Mouse (Mus musculus) telencephalon, adult 2 months (tissue): ENCODE measurements around the gene Cachd1.

Source experiments
- DNase-seq: peaks from one replicate; pipeline ENCODE4 v3.0.0-alpha.2; 2011; ENCODE audit warnings: low read depth, low spot score

Cachd1 gene

DNA sequence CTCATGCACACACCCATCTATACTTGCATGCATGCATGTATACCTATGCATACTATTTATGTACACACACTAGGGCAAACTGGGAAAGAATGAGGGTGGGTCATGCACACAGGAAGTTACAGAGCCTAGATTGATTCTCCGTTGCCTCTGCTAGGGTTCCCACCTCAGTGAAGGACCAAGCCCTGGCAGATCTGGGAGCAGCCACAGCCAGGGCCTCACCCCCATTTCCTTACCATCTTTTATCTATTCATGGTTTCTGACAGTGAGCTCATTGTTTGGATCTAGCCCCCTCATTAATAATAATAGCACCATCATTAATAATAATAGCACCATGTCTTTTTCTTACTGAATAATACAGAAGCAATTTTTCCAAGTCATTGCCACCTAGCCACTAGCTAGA, 143.9 kb downstream of the Cachd1 start:
- DNase-seq, result no peak

DNA sequence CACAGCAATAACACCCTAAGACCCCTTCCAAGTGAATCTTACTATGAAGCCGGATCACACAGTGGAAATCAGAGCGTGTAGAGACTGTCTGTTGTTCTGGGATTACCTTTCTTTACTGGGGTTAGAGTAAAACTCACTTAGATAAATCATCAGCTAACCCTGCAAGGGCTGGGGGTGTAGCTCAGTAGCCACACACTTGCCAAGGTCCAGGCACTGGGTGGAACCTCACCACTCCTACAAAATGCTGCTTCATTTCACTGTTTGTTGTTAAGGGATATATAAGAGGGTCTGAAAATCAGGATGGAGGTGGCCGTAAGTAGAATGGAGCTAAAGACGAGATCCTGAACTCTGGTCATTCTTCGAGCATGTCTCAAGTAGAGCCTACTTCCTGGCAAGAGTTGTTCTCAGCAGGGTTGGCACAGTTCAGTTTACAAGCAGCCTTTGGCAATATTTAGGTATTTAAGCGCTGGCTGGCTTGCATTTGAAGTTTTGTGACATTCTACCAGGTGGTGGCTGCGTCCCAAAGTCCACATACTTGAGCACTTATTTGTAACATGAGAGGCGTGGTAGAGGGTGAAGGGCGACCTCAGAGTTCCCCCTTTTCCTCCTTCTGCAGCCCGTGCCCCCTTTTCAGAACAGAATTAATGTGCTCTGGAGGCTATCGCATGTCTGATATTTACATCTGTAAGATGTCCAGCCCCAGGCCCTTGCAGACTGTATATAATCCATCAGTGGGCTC, 146.5 kb downstream of the Cachd1 start:
- DNase-seq, result no peak

DNA sequence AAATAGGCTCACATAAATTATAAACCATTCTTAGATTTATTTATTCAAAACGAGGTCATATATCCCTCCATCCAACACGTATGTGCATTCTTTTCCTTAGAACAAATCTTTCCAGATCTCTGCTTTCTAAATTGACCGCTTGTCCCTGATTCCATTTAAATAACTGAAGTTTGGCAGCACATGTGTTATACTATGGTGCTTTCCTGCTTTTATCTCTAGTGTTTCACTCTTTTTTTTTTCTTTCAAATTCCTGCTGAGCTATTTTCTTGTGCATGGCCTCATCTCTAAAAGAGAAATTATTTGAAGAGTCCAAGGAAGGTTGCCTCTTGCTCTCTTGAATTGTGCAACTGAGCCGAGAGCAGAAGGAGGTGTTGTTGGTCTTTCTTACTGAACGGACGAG, 147.1 kb downstream of the Cachd1 start:
- no peak for DNase-seq

DNA sequence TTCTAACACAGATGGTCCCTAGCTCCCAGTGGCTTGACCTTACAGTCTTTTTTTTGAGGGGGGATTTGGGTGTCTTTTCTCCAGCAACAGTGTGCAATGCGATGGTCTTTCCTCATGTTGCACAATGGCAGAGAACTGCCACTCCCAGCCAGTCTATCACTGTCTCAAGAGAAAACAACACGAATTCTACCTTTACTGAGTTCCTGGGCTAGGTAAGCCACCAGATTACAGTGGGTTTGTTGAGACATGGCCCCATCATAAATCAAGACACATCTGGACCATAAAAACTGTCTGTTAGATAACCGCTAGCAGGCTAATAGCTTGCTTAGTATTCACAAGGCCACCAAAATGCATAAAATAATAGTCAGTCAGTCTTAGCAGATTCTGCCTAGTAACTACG, 147.8 kb downstream of the Cachd1 start:
- DNase-seq, result no peak

DNA sequence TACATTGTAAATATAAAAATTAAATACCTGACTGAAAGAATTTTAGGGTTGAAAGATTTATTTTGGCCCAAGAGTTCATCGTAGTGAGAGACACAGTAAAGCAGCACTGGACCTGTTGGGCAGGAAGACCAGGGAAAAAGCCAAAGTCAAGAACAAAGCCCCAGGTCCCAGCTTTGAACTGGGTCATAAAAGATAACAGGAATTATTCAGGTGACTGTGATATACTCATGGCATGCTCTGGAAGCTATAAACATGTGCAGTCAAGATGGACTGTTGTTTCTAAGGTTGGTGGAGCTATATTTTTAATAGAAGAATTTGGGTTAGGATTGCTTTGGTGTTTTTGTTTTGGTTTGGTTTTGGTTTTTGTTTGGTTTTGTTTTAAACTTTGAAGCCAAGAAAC, 148.7 kb downstream of the Cachd1 start:
- no peak for DNase-seq

DNA sequence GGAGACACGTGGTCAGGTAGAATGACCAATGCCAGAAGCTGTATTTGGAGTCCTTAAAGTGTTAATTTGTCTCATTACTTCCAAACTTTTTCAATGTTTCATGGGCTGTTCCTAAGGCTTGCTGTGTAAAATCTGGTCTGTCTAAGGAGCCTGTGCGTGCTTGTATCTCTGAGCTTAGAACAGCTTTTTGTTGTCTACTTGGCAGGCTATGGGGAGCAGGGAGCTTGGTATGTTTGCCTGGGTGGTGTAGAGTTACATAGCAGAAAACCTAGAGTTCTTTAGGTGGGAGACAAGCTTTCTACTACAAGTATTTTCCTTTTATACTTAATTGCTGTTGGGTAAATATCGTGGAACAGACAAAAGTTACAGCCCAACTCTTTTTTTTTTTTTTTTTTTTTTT, 150.1 kb downstream of the Cachd1 start:
- DNase-seq, result no peak

DNA sequence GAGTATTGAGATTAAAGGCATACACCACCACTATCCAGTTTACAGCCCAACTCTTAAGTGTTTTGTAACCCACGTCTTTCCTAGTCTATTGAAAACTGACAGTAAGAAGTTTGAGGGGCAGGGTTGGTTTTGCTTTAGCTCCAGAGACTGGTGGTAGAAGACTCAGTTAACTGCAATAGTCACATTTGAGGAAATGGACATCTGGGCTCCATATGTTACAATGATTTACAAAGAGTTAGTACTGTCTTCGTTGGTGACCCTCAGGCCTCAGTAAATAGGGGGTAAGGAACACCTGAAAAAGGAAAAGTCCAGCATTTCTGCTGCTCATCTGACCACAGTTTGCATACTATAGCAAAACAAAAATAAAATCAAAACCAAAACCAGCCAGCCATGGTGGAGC, 150.6 kb downstream of the Cachd1 start:
- no peak for DNase-seq

DNA sequence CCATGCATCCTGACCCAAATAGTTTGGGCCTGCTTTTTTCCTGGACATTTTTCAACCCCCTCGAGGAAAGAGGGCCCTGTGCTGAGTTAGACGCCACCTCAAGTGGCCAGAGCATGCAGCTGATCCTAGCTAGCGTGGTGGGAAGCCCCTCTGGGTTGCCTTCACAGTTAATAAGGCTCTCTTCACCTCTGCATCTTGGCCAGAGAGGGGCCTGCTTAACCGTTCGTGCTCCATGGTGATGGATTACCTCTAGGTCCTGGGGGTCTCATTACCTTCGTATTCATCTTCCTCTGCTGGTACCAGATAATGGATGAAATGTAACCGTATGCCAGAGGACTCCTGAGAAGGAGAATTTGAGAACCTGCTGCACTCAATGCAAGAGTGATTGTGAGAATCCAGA, 167.2 kb downstream of the Cachd1 start:
- DNase-seq, result no peak

DNA sequence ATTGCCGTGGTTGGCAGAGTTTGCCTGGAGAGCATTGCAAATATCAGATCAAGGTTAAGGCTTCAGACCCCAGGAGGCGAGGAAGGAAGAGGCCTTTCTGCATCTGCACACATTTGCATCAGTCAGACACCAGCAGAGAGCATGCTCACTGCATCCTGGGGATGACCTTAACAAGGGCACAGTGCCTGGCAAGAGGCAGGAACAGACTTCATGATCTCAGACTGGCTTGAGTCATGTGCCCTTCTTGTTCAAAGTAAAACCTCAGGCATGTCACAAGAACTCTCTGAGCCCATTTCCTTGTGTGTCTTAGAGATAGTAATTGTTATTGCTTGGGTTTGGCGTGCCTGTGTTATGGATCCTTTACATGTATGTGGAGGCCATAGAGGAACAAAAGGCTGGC, 167.8 kb downstream of the Cachd1 start:
- DNase-seq, result no peak

DNA sequence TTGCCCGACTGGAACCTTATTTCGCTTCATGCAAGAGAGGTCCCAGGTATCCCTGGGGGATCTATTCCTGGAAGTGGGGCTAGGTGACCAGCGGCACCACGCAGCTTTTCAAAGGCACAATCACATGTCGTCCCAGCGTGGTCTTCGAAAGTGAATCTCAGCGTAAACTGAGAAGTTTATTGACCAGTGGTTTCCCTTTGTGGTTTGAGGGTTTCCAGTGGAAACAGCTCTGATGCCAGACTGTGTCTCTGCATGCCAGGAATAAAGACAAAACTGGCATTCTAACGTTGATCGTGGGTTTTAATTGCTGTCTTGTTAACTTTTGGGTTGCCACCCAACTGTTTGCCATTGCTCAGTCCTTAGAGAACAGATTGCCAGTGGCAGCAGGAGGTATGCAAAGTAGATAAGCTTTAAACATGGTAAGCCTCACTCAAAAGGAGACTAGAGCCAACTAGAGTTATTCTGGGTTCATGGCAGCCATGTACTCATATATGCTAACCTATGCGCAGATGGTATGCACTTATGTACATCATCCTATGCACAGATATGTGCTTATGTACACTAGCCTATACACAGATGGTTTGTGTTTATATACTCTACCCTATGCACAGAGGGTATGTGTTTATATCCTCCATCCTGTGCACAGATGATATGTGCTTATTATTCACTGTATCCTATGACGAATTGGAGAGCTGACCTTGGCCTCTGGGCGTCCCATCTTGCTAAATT, 168.9 kb downstream of the Cachd1 start:
- peak; percentile 34 for DNase-seq

DNA sequence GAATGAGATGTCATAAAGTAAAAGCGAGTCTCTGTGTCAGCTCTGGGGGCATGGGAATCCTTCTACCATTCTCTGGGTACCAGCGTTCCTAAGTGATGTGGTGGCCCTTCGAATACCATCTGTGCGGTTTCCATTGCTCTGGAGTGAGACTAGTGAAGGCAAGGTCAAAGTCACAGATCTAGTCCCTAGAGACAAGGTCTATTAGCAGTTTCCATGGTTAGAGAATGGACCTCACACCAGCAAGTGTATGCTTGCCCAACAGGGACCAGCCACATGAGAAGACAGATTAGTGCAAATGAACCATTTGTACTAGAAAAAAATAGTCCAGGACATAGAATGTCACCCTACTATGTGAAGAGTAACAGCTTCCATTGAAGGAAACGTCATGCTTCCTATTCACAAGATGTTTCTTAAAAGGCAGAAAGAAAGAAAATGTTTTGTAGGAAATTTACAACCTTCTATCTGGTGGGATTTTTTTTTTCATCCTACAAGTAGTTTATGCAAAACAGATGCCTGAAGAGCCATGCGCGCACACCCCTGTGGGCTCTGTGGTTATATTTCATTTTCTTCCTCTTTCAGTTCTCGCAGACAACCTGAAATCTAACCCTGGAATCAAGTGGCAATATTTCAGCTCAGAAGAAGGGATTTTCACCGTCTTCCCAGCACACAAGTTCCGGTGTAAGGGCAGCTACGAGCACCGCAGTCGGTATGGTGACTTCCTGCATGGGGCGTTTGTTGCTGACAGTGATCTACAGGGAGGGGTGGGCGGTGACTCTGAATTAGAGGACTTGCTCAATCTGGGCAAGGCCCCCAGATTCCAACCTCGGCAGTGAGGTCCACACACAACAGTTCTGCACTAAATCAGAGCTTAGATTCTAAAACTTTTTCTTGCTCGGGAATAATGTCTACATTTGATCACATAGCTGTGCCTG, 172.3 kb downstream of the Cachd1 start:
- DNase-seq, result no peak

DNA sequence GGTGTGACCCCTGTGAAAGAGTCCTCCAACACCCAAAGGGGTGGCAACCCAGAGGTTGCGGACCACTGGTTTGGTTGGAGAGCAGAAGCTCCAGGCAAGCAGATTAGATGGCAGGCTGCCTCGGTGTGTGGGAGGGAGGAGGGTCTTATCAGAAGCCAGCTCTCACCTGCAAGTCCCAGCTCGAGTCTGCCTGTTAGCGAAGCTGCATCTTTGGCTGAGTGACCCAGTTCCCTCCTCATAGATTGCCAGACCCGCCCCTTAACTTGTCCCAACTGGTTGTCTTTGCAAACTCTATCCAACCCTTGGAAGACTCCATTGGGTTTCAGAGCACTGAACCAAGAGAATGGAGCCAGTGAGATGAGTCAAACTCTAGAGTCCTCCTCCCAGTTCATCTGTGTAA, 173.8 kb downstream of the Cachd1 start:
- DNase-seq, result no peak

DNA sequence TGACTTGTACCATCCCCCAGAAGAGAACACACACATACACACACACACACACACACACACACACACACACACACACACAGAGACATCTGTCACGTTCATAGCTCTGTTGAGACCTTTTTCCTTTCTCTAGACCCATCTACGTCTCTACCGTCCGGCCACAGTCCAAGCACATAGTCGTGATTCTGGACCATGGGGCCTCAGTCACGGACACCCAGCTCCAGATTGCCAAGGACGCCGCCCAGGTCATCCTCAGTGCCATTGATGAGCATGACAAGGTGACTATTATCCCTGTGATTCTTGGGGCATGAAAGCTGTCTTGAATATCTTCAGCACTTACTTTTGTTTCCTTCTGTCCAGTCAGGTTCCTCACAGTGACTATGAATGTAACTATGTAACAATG, 175.4 kb downstream of the Cachd1 start:
- DNase-seq, result no peak

DNA sequence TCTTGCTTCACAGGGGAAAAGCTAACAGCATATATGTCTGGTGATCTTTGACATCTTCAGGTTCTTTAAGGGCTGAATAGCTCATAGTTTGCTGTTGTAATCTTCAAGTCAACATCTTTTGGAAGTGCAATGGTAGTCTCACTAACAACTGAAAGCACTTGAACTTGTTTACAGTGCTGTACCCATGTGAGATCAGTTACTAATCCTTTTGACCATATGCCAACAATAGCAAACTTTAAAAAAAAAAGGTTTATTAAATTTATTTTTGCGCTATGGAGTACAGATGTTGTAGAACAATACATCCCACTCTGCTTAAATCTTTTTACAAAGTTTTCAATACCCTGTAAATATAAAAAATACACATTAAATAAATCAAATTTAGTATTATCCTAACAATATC, 186.9 kb downstream of the Cachd1 start:
- DNase-seq, result no peak

DNA sequence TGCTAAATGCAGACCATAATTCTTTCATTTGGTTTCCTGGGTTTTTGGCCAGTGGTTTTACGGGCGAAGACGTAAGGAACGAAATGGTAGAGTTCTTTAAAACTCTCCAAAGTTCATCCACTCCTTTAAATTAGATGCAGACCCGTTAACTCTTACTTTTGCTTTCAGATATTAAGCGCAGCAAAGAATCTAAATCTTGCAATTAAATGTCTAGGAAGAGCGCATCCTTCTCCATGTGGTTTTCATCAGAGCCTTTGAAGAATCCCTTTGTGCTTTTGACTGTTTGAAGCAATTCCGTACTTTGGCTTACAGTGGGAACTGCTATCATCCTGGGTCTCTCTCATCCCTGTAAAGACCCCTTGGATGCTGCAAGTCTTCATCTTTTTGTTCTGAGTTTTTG, 187.3 kb downstream of the Cachd1 start:
- no peak for DNase-seq

DNA sequence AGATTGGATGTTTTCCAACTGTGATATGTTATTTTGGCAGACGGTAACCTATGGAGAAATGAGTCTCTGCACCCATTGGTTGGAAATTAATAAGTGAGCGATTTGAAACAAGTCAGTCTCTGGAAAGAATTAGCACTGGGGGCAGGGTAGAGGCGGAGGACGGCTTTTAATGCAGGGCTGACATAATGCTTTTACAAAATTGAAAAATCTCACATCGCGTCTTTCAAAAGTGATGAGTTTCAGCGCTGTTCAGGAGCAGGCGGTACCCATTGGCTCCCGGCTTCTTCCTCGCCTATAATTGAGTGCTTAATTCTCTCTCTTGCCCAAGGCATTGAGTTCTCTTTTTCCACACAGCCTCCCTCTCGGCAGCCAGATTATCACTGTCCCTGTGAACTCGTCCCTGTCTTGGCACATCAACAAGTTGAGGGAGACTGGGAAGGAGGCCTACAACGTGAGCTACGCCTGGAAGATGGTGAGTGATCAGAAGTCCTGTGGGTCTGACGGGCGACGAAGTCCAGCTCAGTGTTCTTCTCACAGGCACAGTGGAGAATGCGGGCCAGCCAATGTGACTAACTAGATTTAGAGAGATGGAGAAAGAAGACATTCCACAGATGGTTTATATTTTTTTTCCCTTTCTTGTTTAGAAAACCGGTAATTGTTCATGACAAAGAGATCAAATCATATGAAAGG, 191.4 kb downstream of the Cachd1 start:
- DNase-seq, result no peak

DNA sequence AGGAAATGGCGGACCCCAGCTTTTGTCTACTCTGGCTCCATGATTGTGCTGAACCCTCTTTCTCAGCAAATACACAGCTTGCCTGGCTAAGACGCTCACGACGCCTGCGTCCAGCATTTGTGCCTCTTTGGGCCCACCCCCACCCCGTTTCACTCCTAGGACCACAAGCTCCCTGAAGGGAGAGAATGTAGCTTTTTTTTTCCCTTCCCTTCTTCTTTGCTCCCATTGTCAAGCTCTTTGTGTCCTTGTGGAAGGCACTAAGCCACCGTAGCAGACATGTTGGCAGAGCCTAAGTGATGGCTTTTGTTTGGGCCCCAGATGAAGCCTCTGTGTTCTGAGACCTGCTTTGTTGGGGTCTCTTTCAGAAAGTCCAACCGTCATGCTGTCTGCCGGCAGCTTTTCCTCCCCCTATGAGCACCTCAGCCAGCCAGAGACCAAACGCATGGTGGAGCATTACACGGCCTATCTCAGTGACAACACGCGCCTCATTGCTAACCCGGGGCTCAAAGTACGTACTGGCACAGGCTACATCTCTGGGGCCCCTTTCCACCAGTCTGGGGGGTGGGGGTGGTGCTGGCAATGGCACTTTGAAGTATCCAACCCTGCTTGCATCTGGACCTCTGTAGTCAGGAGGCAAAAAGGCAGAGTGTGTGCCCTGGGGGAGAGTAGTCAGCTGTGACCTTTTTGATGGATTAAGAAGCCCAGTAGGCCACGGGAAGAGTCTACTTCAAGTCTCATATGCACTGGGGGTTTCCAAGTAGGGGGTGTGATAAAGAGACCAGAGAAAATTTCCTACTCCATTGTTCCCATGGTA, 197.4 kb downstream of the Cachd1 start:
- DNase-seq, result no peak

DNA sequence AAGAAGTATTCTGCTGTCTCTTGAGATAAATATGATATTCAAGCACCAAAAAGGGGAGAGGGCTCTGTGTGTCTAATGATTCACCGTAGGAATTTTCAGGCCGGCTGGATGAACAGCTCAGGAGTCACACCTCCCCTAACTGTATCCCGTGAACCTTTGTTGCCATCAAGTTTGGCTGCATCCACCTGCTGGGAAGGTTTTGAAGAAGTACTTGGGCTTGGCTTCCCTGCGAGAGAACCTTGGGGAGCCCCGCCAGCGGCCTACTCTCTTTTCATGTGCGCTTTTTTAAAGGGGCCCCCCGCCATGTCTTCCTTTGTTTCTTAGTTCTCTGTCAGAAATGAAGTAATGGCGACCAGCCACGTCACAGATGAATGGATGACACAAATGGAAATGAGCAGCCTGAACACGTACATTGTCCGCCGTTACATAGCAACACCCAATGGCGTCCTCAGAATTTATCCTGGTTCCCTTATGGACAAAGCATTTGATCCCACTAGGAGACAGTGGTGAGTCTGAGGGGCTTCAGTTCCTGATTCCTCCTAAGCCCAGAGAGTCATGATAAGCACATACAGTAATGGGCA, 198.1 kb downstream of the Cachd1 start:
- no peak for DNase-seq

DNA sequence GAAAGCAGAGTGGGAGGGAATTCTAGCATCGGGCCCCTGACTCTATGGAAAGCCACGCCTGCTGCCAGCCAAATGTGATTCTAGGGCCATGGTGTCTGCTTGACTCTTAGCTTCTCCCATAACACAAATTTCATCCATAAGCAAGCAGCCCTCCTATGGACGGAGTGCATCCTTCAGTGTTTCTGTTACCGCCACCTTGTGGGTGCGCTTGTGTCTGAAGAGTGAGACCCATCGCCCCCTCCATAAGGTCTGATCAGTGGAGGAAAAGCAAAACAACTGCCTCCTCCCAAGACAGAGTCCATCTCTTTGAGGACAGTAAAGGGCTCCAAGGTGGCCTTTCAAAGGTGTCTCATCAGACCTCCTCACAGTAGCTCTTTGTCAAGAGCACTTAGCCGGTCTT, 201.0 kb downstream of the Cachd1 start:
- no peak for DNase-seq

DNA sequence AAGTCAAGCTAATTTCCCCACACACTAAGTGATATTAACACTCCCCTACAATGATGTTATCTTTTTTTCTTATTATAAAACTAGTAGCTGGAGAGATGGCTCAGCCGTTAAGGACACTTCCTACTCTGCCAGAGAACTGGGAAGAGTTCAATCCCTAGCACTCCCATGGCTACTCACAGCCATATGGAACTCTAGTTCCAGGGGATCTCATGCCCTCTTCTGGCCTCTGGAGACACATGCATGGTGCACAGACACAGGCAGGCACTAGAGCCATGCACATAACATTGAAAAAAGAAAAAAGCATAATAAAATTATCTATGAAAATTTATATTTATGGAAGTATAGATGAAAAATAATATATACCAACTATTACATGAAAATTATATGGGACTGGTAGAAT, 210.7 kb downstream of the Cachd1 start:
- no peak for DNase-seq
